Mouse (Mus musculus): Measurements from ENCODE around the gene Kdm2a. TPM values are rescaled to one million over a fixed set of nuclear protein-coding genes. Genes with fewer than 3 reads are reported as not detected.

The Kdm2a gene
- polyA plus RNA-seq, 1 experiment from 2014 or later: 57.2 TPM

- no peak for DNase-seq (ENCODE audit: extremely low spot score, low spot score)
- peaks cover 29% of the 10 kb centered on the region for H3K36me3 ChIP-seq (replicated peaks)
- 94% methylated on average over 1 of the region's 1 CpGs for WGBS
These were observed 118.6 kb downstream of the Kdm2a start for GRCm38 (mm10) chr19:4279487-4279886.

GRCm38 (mm10) chr19:4270972-4271371, 127.1 kb downstream of the Kdm2a start:
- WGBS: 93% methylated on average over 11 of the region's 11 CpGs
- Histone ChIP-seq H3K36me3 (replicated peaks) (peaks cover 14% of the 10 kb centered on the region; the same call in 1 of the 2 replicates), H3K4me1 (peaks cover 11% of the 10 kb centered on the region), H3K27ac (no peak overlapping the region), H3K4me3 (no peak overlapping the region), H3K9me3 (0 out of 2 replicates have a peak, but pooled peaks cover 3% of the 10 kb centered on the region), H3K27me3 (ENCODE audit: poor library complexity, severe bottlenecking) (peaks cover 55% of the 10 kb centered on the region)
- DNase-seq (ENCODE audit: extremely low spot score, low spot score): no peak

More at GRCm38 (mm10) chr19:4279487-4279886, 118.6 kb downstream of the Kdm2a start:
- Histone ChIP-seq H3K4me1 (peaks cover 23% of the 10 kb centered on the region), H3K27ac (no peak overlapping the region), H3K4me3 (no peak overlapping the region), H3K9me3 (peaks cover 11% of the 10 kb centered on the region; the same call in 1 of the 2 replicates), H3K27me3 (ENCODE audit: poor library complexity, severe bottlenecking) (peaks cover 16% of the 10 kb centered on the region)

- DNase-seq (ENCODE audit: extremely low spot score, low spot score): no peak
- Histone ChIP-seq H3K27ac (no peak overlapping the region), H3K4me1 (peaks cover 11% of the 10 kb centered on the region), H3K27me3 (ENCODE audit: poor library complexity, severe bottlenecking) (peaks cover 55% of the 10 kb centered on the region), H3K36me3 (replicated peaks) (peaks cover 12% of the 10 kb centered on the region; the same call in 1 of the 2 replicates), H3K4me3 (no peak overlapping the region), H3K9me3 (no peaks in the 10 kb centered on the region)
- 70% methylated on average over 6 of the region's 6 CpGs for WGBS
These were observed 127.9 kb downstream of the Kdm2a start for GRCm38 (mm10) chr19:4270187-4270586.

GRCm38 (mm10) chr19:4268566-4269361, 129.3 kb downstream of the Kdm2a start, which contains the start of gene Ssh3:
Ssh3 (minus strand) TSS chr19:4269180.
- 4% methylated on average over 46 of the region's 46 CpGs for WGBS
- H3K4me3 ChIP-seq: peak within 1 kb of the TSS; percentile 54
- no peak for DNase-seq (ENCODE audit: extremely low spot score, low spot score)
- 0 out of 2 replicates have a peak within 1 kb of the TSS, but pooled peaks have one; percentile 9 for H3K27ac ChIP-seq
- H3K9me3 ChIP-seq: no peaks in the 10 kb centered on the region
- peaks cover 61% of the 10 kb centered on the region for H3K27me3 ChIP-seq (ENCODE audit: poor library complexity, severe bottlenecking)
- H3K4me1 ChIP-seq: peaks cover 11% of the 10 kb centered on the region
- H3K36me3 ChIP-seq (replicated peaks): peaks cover 12% of the 10 kb centered on the region; the same call in 1 of the 2 replicates

GRCm38 (mm10) chr19:4265956-4266355, 132.1 kb downstream of the Kdm2a start:
- Histone ChIP-seq H3K4me3 (no peak overlapping the region), H3K27ac (no peak overlapping the region), H3K9me3 (no peaks in the 10 kb centered on the region), H3K36me3 (replicated peaks) (no peaks in the 10 kb centered on the region; the same call in 1 of the 2 replicates), H3K27me3 (ENCODE audit: poor library complexity, severe bottlenecking) (peaks cover 56% of the 10 kb centered on the region), H3K4me1 (peaks cover 24% of the 10 kb centered on the region)
- no peak for DNase-seq (ENCODE audit: extremely low spot score, low spot score)
- WGBS: 63% methylated on average over 4 of the region's 4 CpGs

Other genes with a start within 250 kb of the Kdm2a start
- 128 and 130 TPM in 2 replicates for gene Coro1b, start 249.7 kb downstream of the Kdm2a start, polyA plus RNA-seq (2016; fragmentation: Nextera tagmentation; extraction: Ambion mirVana)
- gene Ptprcap, start 244.7 kb downstream of the Kdm2a start, polyA plus RNA-seq (2016; fragmentation: Nextera tagmentation; extraction: Ambion mirVana): 0.71 TPM in 1 of 2 replicates, not detected in the other
- gene Rps6kb2, start 234.9 kb downstream of the Kdm2a start, polyA plus RNA-seq (2016; fragmentation: Nextera tagmentation; extraction: Ambion mirVana): 59.7 TPM in 2 replicates
- 2.5 TPM in 2 replicates for gene Carns1, start 222.8 kb downstream of the Kdm2a start, polyA plus RNA-seq (2016; fragmentation: Nextera tagmentation; extraction: Ambion mirVana)
- gene Tbc1d10c, start 207.0 kb downstream of the Kdm2a start, polyA plus RNA-seq (2016; fragmentation: Nextera tagmentation; extraction: Ambion mirVana): 0.43 and 0.47 TPM in 2 replicates
- gene Ppp1ca, start 206.2 kb downstream of the Kdm2a start, polyA plus RNA-seq (2016; fragmentation: Nextera tagmentation; extraction: Ambion mirVana): 998 and 1,002 TPM in 2 replicates
- gene Rad9a, start 196.6 kb downstream of the Kdm2a start, polyA plus RNA-seq (2016; fragmentation: Nextera tagmentation; extraction: Ambion mirVana): 57.4 and 67.1 TPM in 2 replicates
- gene Clcf1, start 184.0 kb downstream of the Kdm2a start, polyA plus RNA-seq (2016; fragmentation: Nextera tagmentation; extraction: Ambion mirVana): 0.86 and 1.1 TPM in 2 replicates
- gene AC109138.7, start 183.9 kb downstream of the Kdm2a start, polyA plus RNA-seq (2016; fragmentation: Nextera tagmentation; extraction: Ambion mirVana): not detected in 2 replicates
- 10.4 and 10.6 TPM in 2 replicates for gene Pold4, start 166.4 kb downstream of the Kdm2a start, polyA plus RNA-seq (2016; fragmentation: Nextera tagmentation; extraction: Ambion mirVana)
- 3.1 and 3.6 TPM in 2 replicates for gene Ssh3, start 129.1 kb downstream of the Kdm2a start, polyA plus RNA-seq (2016; fragmentation: Nextera tagmentation; extraction: Ambion mirVana)
- gene Ankrd13d, start 115.1 kb downstream of the Kdm2a start, polyA plus RNA-seq (2016; fragmentation: Nextera tagmentation; extraction: Ambion mirVana): 7.9 and 9.2 TPM in 2 replicates
- 13.6 and 15.0 TPM in 2 replicates for gene Grk2, start 92.1 kb downstream of the Kdm2a start, polyA plus RNA-seq (2016; fragmentation: Nextera tagmentation; extraction: Ambion mirVana)
- gene Rhod, start 41.1 kb upstream of the Kdm2a start, polyA plus RNA-seq (2016; fragmentation: Nextera tagmentation; extraction: Ambion mirVana): 20.8 and 23.2 TPM in 2 replicates
- gene Syt12, start 79.2 kb upstream of the Kdm2a start, polyA plus RNA-seq (2016; fragmentation: Nextera tagmentation; extraction: Ambion mirVana): 2.5 and 3.0 TPM in 2 replicates
- gene 2010003K11Rik, start 100.3 kb upstream of the Kdm2a start, polyA plus RNA-seq (2016; fragmentation: Nextera tagmentation; extraction: Ambion mirVana): not detected in 2 replicates
- 17.0 and 18.5 TPM in 2 replicates for gene Pcx, start 112.2 kb upstream of the Kdm2a start, polyA plus RNA-seq (2016; fragmentation: Nextera tagmentation; extraction: Ambion mirVana)
- gene Lrfn4, start 217.4 kb upstream of the Kdm2a start, polyA plus RNA-seq (2016; fragmentation: Nextera tagmentation; extraction: Ambion mirVana): 5.0 and 5.7 TPM in 2 replicates
- 84.3 and 84.9 TPM in 2 replicates for gene Rce1, start 227.4 kb upstream of the Kdm2a start, polyA plus RNA-seq (2016; fragmentation: Nextera tagmentation; extraction: Ambion mirVana)

Measured in forebrain, embryonic 10.5 days (tissue).